Mouse (Mus musculus) layer of hippocampus, adult 18-20 months (tissue): ENCODE results near the gene Chchd6. TPM values are rescaled to one million over a fixed set of nuclear protein-coding genes. Genes with fewer than 3 reads are reported as not detected.

Experiments used
- DNase-seq, 2 experiments: peaks; one replicate each; pipeline ENCODE4 v3.0.0; 2022; ENCODE audit warnings: low spot score in 2 of 2
- total RNA-seq, 2 experiments: library from RNA; stranded (reverse); gene quantifications; 2 replicates each; pipeline ENCODE4 v1.2.3; 2021

Gene Chchd6
- total RNA-seq, 2 experiments from 2014 or later = 69.6 to 76.4 TPM

DNA sequence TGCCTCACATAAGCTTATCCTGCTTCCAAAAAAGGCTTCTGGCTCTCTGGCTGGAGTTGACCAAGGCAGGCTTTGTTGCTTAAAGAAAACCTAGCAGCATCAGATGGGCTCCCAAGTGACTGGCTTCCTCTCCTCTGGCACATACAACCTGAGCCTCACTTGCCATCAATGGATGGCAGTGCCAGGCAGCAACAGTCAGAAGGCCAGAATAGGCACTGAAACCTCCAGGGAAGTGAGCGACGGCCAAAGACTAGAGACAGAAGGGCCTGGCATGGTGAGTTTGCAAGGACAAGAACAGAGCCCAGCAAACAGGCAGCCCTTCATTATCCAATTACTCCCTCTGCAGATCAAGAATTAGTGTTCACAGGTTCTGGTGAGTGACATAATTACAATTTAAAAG lies 70.7 kb downstream of the Chchd6 start:
- DNase-seq = no peak

DNA sequence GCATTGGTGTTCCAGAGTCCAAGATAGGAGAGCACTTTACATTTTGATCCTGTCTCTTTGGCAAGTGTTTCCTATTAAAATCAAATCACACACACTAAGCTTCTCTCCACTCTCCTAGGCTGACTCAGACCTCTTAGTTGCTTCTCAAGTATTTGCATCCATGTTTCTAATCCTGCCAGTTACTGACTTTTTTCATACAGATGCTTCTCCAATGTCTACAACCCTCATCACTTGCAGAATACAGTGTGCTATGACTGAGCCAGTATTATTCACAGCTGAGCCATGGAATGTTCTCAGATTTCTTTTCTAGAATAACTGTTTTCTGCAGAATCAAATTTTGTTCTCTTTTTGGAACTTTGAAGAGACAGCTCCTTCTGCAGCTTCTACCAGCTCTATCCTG lies 85.3 kb downstream of the Chchd6 start:
- peak in 1 of 2 experiments; percentile 10 for DNase-seq

DNA sequence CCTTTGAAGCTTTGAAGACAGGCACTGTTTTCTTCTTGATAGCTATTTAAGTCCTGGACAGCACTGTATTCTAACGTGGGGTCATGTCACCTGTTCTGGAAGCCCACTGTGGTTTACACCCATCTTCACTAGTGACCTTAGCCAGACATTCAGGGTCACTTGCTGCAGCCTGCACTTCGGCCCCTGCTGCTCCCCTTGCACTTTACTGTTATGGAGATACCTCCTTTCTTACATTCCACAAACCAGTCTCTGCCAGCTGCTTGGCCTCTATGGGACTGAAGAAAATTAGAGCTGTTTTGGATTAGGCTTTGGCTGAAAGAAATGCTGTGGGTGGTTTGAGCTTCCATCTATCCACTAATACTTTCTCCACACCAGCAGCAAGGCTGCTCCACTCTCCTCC lies 86.7 kb downstream of the Chchd6 start:
- DNase-seq = no peak

DNA sequence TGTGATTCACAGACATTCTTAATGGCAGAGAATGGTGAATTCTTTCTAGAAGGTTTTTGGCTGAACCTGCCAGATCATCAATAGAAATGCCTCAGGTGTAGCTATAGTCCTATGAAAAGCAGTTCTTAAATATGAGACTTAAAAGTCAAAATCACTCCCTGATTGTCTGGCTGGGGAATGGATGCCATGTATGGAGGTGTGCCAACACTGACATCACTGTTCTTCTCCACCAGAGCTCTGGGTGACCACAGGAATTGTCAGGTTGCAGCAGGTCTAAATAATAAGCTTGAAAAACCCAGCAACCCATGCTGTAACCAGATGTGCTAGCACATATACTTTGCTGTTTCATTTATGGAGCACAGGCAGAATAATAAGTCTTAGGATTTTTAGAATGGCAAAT lies 87.2 kb downstream of the Chchd6 start:
- DNase-seq = no peak

DNA sequence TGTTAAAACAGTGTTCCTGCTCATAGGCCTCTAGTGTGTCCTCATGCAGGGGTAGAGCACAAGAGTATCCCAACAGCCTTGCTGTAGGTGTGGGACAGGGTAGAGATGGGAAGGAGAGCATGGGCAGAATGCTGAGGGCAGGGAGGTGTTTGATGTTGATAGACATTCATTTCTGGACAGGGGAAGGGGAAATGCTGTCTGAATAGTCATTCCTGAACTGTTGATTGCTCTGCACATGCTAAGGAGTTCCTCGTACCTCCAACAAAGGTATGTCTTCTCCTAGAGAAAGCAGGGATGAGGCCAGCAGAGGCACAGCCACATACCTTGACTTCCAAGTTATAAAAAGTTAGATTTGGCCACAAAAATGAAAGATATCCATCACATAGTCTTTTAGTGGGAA lies 95.5 kb downstream of the Chchd6 start:
- no peak for DNase-seq

DNA sequence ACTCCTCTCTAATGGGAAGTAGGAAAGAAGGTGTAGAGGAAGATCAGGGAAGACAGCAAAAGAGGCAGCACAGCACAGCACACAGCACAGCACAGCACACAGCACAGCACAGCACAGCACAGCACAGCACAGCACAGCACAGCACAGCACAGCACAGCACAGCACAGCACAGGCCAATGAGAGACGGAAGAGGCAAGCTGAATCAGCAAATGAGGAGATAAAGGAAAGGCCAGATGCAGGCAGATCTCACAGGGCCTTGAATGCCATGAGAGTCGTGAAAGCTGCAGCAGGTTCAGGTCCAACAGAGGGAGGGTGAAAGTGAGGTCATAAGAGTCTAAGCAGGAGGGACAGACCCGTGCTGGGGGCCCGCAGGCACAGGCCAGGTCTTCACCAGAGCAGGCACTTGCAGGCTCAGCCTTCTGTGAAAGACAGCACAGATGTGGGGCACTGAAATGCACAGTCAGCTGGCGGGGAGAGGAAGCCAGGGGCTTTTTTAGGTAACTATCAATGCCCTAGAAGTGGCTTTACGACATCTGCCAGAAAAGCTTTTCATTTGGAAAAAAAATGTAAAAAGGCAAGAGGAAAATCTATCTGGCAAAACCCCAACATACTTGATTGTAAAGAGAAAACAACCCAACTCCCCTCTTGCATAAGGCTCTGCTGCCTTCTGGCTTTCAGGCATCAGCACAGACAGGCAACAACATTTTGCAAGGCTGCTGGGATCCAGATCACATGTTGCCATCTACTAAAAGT lies 96.5 kb downstream of the Chchd6 start:
- DNase-seq = peak; percentile 66 to 83

DNA sequence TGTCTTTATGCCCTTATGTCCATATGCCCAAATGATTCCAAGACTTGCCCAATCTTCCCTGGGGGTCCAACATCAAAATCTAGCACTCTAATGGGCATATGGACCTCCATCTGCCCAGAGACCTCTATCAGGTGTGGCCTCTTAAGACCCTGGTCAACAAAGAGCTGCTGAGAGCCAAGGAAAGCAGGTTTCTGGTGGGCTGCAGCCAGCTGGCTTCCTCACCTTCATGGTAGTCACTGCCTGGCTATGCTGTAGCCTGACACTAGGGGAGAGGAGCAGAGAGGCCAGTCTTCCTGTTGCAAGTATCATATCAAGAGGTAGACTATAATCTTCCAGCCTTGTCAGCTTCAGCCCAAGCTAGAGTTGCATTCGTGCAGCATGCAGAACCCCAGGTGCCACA lies 98.5 kb downstream of the Chchd6 start:
- DNase-seq = no peak

DNA sequence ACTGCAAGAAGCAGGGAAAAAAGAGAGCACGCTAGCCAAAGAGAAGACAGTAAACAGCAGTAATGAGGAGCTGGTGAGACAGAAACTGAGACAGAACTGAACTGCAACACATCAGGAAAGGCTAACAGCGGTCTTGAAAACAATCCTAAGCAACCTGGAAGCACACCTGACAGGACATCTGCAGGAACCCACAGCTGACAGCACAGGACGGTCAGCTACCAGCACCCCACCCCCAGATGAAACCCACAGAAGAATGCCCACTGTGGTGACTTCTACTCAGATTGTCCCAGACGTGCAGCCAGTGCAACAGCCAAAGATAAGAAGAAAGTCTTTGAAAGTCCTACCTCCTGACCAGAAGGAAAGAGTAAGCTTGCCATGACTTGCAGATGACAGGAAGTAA lies 103.1 kb downstream of the Chchd6 start:
- no peak for DNase-seq

DNA sequence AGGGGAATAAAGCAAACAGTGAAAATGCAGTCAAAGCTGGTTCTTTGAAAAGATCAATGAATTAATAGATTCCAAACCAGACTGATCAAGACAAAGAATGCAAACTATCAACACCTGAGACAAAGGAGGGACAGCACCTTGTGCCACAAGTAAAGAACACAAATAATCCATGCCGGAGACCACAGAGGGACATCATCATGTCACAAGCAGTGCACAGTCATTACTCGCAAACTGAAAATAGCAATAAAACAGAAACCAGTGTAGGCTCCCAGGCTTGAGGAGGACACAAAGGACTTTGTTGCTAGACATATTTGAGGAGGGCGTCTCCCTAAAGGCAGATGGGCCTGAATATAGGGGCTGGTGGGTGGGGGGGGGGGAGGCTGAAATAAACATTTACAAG lies 105.1 kb downstream of the Chchd6 start:
- no peak for DNase-seq

DNA sequence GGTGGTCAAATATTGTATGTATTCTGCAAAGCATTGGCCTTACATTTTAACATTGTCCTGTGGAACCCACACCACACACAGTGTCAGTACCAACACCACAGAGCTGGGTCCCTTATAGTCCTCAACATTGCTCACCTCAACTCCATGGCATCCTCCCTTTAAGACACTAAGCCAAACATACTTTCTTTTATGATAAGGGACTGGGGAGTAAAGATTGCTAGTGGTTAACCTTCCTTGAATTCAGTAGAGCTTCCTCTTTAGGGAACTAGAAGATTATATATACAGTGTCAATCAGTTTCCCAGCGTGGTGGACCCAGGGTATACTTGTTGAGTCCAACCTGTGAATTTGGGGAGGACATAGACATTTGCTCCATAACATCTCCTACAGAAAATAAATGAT lies 105.9 kb downstream of the Chchd6 start:
- DNase-seq = no peak

DNA sequence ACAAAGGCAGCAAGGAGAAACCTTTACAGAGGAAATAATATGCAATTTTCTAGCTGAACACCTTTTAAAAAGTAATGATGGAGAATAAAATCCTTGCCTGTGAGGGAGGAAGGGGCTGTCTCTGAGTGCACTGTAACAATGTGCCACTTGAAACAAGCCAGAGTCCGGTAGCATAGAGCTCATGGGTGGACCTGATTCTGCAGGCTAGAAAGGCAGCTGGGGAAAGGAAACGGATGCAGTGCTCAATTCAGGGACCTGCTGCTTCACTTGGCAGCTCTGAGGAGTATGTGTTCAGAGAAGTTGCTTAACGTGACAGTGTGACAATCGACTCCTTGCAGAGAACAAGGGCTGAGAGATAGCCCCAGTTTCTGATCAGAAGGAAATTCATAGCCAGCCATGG lies 109.4 kb downstream of the Chchd6 start:
- peak in 1 of 2 experiments; percentile 24 for DNase-seq

DNA sequence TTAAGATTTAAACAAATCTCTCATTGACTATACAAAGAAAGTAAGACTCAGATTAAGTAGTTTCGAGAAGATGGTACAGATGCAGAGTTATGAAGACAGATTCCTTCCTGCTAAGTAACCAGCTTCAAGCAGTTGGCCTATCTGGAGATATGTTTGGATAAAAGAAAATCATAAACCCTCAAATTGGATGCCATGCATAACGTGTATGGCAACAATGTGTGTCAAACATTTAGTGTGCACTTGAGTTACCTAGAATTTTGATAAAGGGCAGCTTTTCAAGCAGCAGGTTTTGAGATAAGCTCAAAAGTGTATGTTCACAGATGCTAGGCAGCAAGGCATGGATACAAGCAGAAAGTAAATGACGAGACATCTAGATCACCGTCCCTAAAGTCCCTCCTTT lies 114.3 kb downstream of the Chchd6 start:
- no peak for DNase-seq

DNA sequence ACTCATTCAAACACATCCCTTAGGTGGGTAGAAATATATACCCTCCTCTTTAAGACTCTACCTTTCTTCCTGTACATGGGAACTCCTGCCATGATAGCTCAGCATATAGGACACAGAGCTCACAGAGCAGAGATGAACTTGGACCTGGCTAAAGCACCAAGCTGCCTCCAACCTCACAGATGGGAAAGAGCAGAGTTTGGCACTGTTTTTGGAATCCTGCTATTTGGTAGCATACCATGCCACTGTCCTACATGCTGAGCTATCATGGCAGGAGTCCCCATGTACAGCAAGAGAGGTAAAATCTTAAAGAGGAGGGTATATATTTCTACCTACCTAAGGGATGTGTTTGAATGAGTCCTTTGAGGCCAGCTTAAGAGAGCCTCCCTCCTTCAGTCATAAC lies 127.5 kb downstream of the Chchd6 start:
- DNase-seq = no peak

DNA sequence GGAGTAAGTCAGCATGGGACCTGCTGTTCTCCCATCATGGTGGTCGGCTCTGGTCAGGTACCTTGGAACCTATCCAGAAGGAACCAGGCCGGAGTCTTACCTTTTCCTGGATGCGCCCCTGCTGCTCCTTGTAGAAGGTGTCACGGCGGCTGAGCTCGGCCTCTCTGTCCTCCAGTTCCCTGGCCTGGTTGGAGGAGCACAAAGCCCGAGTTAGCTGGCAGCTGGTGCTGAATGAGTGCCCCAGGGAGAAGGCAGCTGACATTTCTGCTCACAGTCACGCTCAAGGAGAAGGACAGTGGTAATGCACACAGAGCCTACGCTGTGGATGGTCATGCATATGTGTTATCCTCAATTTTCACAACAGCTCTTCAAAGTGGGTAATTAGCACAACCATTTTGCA lies 128.2 kb downstream of the Chchd6 start:
- no peak for DNase-seq

DNA sequence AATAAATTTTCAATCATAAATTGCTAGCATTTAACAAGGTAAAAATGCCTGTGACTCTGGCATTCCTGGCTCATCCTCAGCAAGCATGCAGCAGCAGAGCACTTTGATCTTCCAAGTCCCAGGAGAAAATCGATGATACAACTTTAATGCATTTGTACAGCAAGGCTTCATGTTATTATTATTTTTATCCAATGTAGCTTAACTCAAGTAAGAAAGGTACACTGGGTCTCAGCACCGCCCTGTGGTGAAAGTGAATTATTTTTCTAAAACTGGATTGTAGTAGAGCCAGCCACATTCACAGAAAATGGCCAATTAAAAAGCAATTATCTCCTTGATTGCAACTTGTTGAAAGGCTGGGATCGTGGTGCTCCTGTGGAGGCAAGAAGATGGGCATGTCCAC lies 128.6 kb downstream of the Chchd6 start:
- DNase-seq = peak in 1 of 2 experiments; percentile 47

DNA sequence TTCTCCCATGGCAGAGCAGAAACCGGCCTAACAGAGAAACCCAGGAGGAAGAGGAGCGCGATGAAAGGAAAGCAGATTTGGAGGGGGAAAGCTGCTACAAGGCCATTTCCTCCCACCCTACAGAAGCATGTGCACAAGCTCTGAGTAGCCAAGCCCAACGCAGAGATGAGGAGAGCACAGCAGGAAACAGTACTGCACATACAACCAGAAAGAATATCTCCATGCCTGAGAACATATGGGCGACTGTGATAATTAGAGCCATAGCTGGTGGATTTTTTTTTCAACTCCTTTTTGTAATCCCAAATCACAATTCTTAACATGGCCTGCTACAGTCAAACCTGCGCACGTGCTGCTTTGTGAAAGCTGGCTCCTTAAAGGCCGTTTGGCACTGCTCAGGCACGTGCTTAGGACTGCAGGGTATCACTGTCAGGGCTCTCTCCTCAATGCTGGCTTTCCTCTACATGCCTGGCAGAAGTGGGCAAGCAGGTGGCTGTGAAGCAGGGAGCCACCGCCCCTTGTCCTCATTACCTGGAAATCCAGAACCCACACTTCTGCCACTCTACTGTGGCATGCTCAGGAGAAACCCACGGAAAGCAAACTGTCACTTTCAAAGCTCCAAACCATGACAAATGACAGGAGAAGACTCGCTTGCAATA lies 129.3 kb downstream of the Chchd6 start:
- DNase-seq = peak in 1 of 2 experiments; percentile 38

DNA sequence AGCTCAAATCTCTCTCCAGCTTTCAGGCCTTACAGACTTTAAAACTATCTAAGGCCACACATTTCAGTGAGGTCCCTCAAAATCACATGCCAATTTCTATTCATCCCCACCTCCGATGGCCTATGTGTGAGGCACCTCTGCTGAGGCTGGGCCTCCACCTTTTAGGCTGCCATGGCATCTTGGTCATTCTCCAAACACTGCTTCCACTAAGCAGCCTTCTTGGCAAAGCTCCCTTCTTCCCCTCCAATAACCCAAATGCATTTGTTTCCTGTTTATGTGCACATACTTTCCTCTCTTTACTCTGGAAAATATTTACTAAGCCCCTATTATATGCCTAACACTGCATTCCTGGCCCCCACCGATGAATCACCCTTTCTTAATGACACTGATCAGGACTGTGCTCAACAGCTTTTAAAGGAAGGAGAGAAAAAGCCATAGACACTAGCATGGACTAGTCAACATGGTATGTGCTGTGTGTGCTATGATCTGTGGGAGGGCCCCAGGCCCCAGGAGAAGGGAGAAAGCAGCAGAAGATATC lies 133.2 kb downstream of the Chchd6 start:
- DNase-seq = no peak

DNA sequence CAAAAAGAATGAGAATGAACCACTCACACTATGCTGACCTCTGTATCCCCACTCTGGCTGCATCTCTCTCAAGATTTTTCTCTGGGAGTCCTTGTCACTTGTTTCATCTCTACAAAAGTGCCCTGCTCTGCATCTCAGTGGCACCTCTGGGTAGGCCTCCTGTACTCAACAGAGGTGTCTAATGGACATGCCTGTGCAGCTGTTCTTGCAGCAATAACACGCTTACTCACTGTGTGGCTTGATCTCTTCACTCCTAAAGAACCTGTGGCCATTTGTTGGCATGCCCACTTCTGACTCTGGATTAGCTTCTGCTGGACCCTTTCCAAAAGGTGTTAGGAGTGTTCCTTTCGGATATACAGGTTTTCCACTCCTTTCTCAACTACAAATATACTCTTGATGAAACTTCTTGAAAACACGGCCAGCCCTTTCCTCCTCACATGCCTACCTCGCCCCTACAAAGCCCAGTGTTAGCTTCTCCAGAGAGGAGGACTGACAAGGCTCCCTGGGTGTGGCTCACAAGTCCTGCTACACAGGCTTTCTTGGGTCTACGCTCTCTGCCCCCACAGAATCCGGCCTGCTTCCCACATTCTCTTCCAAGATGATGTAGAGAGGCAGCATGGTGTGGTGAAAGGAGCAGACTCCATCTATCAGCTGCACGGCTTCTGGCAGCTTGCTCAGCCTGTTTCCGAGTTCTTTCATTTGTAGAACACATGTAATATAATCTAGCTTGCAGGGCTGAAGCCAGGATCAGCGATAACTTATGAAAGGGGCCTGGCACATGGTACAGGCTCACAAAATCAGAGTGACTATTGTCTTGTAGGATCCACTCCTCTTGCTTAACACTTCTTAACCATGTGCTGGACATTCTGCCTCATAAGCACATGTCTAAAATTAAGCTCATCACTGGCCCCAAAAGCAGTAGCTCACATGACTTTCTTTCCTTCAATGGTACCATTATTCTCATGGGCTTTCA lies 133.9 kb downstream of the Chchd6 start:
- DNase-seq = peak in 1 of 2 experiments; percentile 44

DNA sequence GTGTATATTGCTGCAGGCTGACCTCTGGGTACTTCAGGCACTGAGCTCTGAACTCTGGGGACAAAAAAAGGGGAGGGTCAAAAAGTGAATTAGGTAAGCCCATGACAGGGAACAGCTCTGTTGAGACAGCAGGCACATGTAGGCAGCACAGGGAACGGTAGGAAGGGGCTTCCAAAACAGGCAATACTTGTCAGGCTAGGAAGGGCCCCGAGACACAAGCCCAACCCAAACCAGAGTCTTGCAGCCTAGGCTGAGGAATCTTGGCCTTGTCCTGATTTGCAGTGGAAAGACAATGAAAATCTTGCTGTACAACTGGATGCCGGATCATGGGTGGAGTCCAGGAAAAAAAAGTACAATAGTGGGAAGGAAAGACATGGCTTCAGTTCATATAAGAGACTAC lies 135.8 kb downstream of the Chchd6 start:
- DNase-seq = no peak

DNA sequence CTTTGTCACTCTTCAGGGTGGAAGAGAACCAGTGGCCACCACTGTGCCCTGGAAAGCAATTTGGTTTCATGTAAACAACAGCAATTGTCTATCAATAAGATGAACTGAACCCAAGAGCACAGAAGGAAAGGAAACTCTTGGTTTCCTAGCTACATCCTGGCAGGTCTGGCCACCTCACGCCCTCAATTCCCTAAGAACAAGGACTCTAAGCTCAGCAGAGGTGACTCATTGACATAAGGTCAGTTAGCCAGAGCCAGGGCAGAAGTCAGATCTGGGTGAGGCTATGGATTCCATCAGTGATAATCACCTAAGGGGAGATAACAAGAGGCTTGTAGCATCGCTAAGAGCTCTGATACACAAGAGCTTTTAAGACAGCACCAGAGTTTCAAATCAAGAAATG lies 137.9 kb downstream of the Chchd6 start:
- DNase-seq = no peak

DNA sequence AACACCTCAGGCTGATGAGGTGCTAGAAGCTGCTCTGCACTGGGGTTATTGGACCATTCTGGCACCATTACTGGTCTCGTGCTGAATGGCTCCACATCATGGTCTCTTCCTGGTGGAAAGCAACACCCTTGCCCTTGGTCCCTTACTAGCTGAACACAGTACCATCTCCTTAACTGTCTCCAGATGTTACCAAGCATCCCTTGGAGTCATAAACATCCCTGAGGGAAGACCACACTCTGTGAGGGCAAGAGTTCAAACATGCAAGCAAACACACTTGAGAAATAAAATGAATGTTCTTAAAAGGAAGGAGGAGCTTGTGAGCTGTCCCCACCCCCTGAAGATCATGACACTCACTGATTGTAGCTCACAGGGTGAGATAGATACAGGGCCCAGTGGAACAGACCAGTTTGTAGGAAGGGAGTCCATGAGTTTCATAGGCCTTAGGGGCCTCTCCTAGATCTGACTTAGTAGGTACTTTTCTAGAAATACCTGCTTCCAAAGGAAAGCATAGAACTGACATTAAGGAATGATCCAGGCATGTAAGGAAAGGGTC lies 139.0 kb downstream of the Chchd6 start:
- no peak for DNase-seq
